Mouse (Mus musculus): ENCODE data around the gene Slc17a6. TPM values are rescaled to one million over a fixed set of nuclear protein-coding genes. Genes with fewer than 3 reads are reported as not detected.

Gene Slc17a6
- not detected in 2 replicates for polyA plus RNA-seq (2012; rRNA removed)

GRCm38 (mm10) chr7:51621694-51622145, at the start of gene Slc17a6:
TSS of gene Slc17a6 (plus strand) at chr7:51622006.
- no peak for DNase-seq (ENCODE audit: low spot score)

DNA sequence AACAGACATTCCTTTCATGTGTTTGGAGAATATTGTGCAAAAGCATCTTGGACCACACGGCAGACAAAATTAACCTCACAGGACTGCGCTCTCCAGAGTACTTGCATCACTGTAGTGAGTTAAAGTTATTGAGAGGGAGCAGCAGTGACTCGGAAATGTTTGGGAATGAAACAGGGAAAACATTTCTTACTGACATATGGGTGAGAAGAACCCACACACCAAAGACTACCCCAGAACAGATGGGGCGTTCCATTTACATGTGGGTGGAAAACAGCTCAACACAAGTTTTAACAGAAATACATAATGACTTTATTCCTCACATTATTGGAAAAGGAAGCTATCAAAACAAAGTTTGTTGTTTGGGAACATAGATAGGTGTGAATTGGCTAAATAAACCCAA, 21.8 kb upstream of the Slc17a6 start:
- no peak for DNase-seq (ENCODE audit: low spot score)

DNA sequence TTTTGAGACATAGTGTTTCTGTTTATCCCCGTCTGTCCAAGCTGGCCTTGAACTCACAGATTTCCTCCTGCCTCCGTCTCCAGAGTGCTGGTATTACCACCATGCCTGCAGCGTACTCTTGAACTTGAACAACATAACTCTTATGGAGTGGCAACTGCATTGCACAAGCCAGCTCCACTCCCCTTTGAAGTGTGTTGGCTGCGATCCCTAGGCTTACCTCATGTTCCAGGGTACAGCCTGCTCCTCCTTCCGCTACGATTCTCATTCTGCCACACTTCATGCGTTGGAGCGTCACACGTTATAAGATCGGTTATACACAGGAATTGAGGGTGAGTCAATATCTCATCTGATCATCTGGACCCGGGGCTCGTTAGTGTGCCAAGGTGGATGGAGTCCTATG, 18.1 kb upstream of the Slc17a6 start:
- no peak for DNase-seq (ENCODE audit: low spot score)

DNA sequence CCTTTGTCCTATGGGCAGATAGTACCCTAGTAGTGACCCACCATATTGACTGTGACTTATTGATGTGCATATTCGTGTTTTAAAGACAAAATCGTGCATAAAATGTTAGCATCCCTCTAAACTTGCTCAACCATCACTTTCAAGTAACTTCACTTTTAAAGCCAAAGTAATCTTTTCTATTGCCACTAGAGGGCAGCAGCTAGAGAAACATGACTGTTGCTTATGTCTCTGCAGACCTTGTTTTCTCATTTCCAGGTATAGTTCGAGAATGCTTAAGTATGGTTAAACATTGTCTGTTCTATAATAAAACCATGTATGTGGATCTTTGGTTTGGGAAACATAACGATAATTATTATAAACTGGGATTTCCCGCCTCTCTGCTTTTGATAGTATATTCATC, 7.4 kb upstream of the Slc17a6 start:
- no peak for DNase-seq (ENCODE audit: low spot score)

DNA sequence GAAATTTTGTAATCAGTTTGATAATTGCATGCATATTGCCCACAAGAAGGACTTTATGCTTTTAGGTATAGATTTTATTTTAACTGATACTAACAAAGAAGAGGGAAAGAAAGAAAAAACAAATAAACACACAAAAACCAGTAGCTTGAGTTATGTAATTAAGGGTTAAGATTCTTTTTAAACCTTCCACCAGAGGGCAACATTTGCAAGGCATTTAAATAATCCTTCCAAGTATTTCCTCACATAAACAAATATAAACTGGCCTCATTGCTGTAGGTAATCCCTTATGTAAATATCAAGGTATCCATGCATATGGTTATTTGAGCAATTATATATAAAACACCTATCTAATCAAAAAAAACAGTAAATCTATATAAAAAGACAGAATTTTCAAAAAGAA, 3.9 kb upstream of the Slc17a6 start:
- no peak for DNase-seq (ENCODE audit: low spot score)

- no peak for DNase-seq (ENCODE audit: low spot score)
Measured at GRCm38 (mm10) chr7:51618412-51618811, 3.4 kb upstream of the Slc17a6 start.

DNA sequence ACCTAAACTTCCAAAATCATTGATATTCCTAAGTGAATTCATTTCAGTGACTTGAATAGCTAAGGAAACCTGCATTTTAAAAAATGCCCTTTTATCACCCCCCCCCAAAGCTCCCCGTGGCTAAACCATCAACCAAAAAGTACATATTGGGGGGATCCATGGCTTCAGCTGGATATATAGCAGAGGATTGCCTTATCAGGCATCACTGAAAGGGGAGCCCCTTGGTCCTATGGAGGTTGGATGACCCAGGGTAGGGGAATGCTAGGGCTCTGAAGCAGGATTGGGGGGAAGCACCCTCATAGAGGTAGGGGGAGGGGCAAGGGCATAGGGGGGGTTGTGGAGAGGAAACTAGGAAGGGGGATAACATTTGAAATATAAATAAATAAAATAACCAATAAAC, 1.8 kb upstream of the Slc17a6 start:
- DNase-seq (ENCODE audit: low spot score) = no peak

DNA sequence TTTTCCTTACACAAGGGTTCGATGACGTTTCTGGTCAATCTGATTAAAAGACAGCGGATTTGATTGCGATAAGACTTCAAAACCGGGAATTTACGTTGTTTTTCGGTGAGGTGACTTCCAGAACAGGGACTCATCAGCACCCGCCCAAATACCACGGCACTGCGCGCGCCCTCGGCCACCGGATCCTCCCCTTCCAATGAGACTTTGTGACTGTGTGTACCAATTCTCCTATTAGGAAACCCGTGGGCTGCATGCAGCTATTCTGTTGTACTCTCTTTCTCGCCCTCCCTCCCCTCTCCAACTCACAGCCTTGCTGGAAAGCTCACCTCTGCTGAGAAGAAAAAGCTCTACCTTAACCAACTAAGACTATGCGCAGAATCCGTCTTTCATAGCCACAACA, 390 bp downstream of the Slc17a6 start:
- DNase-seq (ENCODE audit: low spot score) = no peak

DNA sequence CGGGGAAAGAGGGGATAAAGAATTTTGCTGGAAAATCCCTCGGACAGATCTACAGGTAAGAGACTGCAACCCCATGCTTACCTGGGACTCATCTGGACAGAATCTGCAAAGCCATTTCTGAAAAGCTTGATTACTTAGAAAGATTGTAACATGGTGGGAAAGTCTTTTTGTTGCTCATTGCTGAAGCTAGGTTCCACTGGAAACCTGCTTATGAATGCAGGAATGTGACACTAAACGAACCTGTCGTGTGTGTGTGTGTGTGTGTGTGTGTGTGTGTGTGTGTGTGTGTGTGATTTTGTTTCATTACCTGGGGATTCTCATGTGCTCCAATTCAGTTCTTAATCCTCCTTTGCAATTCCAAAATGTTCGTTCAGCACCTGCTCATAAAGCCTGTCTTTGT, 860 bp downstream of the Slc17a6 start:
- no peak for DNase-seq (ENCODE audit: low spot score)

DNA sequence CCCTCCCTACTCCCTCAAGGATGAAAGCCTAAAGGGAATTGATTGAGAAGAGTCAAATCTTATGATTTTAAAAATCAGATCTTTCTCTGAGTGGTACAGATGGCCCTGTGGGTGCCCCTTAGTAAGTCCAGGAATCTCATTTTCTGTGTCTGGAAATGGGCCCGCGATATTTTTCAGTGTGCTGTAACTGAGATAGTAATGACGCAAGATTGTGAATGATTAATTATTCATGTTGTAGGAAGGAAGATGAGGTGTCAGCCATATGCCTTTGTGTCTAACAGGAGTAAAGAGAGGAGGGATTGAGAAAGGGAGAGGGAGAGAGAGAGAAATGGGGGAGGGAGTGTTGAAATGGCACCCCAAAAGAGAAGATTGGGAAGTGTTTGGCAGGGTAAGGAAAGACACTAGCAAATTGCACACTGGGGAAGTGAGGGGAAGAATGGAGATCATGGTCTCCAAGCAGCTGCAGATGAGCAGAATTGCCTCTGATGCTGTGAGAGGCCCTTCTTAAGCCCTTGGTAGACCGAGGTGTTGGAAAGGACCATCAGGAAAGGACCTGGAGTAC, 2.6 kb downstream of the Slc17a6 start:
- no peak for DNase-seq (ENCODE audit: low spot score)

GRCm38 (mm10) chr7:51625161-51625560, 3.4 kb downstream of the Slc17a6 start:
- DNase-seq (ENCODE audit: low spot score) = no peak

- DNase-seq (ENCODE audit: low spot score) = no peak
Measured at GRCm38 (mm10) chr7:51625591-51626255, 3.9 kb downstream of the Slc17a6 start.

DNA sequence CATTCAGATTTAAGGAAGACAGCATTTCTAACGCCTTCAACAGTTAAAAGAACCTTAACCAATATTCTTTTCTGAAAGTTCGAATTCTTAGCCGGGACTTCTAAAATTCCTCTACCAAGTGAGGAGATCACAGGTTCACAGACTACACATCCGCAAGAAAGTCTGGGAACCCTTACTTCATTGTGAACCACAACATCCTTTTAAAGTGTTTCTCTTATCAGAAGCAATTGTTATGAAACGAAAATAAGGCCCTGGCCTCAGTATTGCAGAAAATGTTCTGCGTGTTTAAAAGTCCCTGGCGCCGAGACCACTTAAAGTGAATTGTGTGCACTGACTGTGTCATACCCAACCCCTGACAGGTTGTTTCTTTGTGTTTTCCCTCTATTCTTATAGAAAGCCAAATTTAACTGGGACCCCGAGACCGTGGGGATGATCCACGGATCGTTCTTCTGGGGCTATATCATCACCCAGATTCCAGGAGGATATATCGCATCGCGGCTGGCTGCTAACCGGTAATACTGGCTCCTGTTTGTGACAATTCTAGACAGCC, 4.7 kb downstream of the Slc17a6 start:
- no peak for DNase-seq (ENCODE audit: low spot score)

DNA sequence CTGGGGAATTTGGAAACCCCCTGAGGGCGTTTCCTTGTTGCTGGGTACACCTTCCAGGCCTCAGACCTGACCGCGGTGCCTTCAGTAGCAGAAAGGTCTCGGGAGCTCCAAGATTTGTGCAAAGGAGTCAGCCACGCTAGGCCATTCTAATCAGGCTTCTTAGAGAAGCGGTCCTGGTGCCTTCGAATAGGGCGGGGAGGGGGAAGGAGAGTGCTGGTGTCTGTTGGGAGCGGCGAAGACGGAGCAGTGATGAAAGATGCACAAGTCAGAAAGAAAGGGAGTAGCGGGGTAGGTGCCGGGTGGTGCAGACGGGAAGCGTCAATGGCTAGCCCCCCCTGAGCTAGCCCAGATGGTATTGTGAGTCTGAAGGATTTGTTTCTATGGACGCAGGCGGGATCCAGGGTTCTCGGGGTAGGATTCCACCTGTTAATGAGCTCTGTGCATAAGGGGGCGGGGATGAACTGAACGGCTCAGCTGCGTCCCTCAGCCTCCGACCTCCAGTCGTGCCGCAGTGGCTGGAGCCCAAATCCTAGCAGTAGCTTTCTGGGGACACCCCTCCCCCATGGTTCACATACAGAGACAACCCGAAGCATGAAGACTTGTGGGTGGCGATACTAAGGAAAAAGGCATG, 5.3 kb downstream of the Slc17a6 start:
- DNase-seq (ENCODE audit: low spot score) = no peak

- DNase-seq (ENCODE audit: low spot score) = no peak
Measured at GRCm38 (mm10) chr7:51627666-51628065, 5.9 kb downstream of the Slc17a6 start.

- no peak for DNase-seq (ENCODE audit: low spot score)
Measured at GRCm38 (mm10) chr7:51628349-51628748, 6.5 kb downstream of the Slc17a6 start.

GRCm38 (mm10) chr7:51629206-51629605, 7.4 kb downstream of the Slc17a6 start:
- DNase-seq (ENCODE audit: low spot score) = no peak

DNA sequence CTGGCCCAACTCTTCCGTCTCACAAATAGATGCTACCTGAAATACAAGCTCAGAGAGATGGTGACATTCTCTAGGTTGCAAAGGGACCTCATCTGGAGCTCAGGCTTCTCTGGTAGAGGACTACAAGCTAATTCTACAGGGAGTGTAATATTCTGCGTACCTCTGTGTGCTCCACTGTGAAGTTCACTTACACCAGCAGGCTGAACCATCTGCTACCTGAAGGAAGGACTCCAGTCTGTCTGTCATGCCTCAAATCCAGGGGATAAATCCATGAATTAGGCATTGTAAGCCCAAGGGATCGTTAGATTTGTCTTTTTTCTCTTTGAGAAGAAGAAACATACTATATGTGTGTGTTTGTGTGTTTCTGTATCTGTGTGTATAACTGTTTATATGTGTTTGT, 9.4 kb downstream of the Slc17a6 start:
- DNase-seq (ENCODE audit: low spot score) = no peak

DNA sequence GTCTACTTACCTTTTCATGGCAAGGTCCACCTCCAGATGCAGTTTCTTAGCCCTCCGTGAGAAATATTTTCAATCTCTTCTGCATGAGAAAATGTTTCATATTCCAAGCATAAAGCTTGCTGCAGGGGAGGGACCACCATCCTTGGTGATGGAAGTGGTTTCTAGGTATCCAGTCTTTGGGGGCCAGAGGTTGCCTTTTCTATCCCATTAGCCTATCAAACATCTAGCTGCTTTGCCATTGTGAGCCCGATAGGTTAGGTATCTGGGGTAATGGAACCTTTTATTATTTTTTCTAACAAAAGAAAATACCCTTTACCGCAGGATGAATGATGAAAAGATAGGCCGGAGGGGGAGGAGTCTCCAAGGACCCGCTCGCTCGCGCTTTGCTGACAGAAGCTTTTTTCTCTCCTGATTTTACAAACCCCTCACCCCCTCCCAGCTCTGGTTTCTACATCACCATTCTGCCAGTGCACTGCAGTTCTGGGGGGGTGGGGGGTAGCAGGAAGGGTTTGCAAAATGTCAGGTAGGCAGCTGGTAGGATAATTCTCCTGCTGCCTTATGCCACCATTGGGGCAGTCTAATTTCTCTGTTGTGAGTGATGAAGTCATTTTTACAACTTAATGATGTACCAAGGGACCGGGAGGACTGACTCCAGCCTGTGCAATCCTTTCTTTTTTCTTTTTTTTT, 10.9 kb downstream of the Slc17a6 start:
- DNase-seq (ENCODE audit: low spot score) = no peak

GRCm38 (mm10) chr7:51633230-51633844, 11.5 kb downstream of the Slc17a6 start:
- DNase-seq (ENCODE audit: low spot score) = no peak

GRCm38 (mm10) chr7:51657152-51657551, 35.3 kb downstream of the Slc17a6 start:
- DNase-seq (ENCODE audit: low spot score) = no peak

DNA sequence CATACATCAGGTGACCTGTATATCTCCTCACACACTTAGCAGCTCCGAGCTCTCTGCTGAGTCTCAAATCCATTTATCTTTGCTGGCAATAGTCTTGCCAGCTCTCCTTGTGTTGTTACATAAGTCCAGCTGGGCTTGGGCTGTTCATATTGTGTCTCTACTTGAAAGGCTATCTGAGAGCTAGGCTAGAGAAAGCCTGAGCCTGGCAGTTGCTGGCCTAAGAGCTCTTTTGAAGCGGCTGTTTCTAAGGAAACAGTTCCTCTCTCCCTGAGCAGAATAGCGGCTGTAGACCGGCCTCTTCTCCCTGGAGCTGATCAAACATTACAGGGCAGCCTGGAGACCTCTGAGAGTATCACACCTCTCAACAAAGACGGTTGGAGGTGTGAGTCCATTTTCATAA, 40.6 kb downstream of the Slc17a6 start:
- no peak for DNase-seq (ENCODE audit: low spot score)

Measured in urinary bladder, adult 2 months (tissue).